Mouse (Mus musculus) liver, adult 2 months (tissue): ENCODE results near the gene Prkca.

Experiments used
- CTCF ChIP-seq: fragments of 200-500 bp; IDR thresholded peaks from 2 replicates; pipeline ENCODE4 v1.5.1; 2011; ENCODE audit warnings: low read depth, low read length, control low read depth
- POLR2A ChIP-seq: fragments of 200-500 bp; IDR thresholded peaks from 2 replicates; pipeline ENCODE4 v1.6.1; 2011; ENCODE audit warnings: low read length, control low read depth; ENCODE audit not compliant: insufficient read depth; ENCODE audit errors: extremely low read depth

DNA sequence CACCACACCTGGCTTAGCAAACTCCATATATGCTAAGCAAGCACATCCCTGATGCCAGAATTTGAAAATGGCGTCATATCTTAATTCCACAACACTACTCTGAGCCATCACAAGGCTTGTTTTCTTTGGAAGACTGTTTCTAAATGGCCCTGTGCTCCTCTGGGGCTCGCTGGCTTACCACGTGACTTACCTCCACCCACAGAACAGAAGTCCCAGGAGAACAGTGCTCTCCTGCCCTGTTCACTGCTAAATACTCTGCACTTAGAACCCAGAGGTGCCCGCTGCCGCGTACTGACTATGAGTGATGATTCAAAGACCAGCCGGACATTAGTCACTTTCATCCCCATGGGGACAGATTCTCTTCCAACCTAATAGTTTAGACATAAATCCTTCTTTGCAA is 75.9 kb downstream of the Prkca start:
- TF ChIP-seq CTCF, result no peak
- TF ChIP-seq POLR2A, result no peak
